Mouse (Mus musculus) small intestine, adult 2 months (tissue): ENCODE results near the gene Atp5mpl.

Source experiments
- CTCF ChIP-seq: fragments of 200-500 bp; IDR thresholded peaks from 2 replicates; pipeline ENCODE4 v1.5.1; 2012; ENCODE audit warnings: low read depth, mild to moderate bottlenecking, control low read depth, inconsistent platforms, low read length, moderate library complexity, mixed read lengths; ENCODE audit not compliant: insufficient replicate concordance, insufficient read length; ENCODE audit errors: extremely low read depth
- POLR2A ChIP-seq: fragments of 200-500 bp; IDR thresholded peaks from 2 replicates; pipeline ENCODE4 v1.6.1; 2012; ENCODE audit warnings: low read depth, mild to moderate bottlenecking, control low read depth, inconsistent platforms, low read length, moderate library complexity

GRCm38 (mm10) chr12:111943421-111944064, 23.2 kb downstream of the Atp5mpl start:
- no peak for TF ChIP-seq CTCF
- no peak; the same call in 1 of the 2 replicates for TF ChIP-seq POLR2A
